Mouse (Mus musculus): ENCODE results near the gene Mdk. TPM values are rescaled to one million over a fixed set of nuclear protein-coding genes. Genes with fewer than 3 reads are reported as not detected.

Mdk gene
- polyA plus RNA-seq (2017; shearing (Covaris generic)): not detected

DNA sequence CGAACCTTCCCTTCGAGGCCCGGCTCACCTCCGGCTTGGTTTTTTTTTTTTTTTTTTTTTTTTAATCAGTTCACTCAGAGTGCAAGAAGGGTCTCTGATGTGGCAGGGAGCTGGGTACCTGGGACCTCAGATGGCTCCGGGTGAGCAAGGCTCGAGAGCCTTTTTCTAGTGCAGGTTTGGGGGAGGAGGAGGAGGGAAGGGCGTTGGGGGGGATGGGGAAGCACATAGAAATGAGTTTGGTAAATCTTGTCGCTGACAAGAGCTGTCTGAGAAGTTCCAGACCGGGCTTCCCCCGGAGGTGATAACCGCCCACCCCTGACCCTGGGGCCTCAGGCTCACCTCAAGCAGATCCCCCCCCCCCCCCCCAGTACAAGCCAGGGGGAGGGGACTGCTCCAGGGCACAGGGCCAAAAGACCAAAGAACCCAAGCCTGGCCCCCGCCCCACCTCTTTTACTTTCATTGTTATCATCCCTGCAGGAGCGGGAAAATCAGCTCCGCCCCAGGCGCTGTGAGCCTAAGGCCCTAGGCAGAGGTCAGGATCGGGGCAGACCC lies at the start of gene Mdk:
Gene Mdk, minus strand, starts transcription at position 138 of the 552 bp plus-strand sequence.

DNA sequence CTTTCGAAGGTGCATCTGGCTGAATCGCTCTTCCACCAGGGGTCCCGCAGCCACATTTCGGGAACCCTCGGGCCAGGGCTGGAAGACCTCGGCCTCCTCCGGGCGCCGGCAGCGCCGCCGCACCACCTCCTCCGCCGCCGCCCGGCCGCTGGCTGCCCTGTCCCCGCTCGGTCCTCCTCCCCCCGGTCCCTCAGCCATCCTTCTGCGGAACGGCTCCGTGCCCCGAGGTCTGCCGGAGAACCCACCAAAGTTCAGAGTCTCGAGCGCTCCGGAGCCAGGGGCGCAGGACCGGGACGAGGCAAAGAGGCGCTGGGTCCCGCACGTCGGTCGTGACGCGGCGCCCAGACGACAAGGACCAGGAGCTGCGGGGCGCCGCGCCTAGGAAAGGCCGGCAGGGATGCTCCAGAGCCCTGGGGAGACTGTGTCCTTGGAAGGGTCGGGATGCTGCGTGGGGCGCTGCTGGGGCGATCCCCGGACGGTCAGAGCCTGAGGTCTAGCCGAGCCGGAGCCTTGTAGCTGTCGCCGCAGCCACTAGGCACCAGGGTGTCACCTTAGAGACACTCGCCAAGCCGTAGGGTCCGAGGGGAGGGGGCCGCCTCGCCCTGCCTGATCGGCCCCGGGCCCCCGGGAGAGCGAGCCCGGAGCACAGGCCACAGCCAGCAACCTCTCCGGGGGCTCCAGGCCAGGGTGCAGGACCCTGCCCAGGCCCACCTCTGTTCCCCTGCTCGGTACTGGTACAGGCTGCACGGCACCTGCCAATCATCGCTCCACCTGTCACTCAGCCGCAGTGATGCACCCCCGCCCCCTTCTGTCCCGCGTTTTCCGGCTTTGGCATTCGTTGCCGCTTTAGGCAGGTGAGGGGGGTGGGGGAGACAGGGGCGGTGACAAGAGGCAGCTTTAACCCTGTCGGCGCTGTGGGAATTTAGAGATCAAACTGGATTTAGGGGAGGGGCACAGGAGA lies 43.8 kb upstream of the Mdk start, which contains the start of gene Dgkz:
Gene Dgkz, minus strand, starts transcription at position 284 of the 961 bp plus-strand sequence.

DNA sequence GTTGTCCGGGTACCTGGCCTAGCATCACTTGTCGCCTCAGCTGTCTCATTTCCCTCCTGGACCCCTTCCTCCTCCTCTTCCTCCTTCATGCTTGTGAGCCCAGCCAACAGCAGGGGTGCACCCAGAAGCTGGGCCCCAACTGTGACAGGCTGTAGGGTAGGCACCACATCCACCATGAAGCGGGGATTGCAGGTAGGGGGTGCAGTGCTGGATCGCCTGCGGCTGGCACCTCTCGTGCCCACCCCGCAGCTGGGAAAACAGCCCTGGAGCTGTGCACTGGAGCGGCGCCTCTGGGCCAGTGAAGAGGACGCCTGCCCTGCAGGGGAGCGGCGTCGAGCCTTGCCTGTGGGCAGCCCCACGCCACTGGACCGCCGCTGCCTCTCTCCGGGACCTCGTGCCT lies 13.4 kb upstream of the Mdk start, which contains the start of gene Gm9821:
Gene Gm9821, plus strand, starts transcription at position 221 of the 400 bp plus-strand sequence.

DNA sequence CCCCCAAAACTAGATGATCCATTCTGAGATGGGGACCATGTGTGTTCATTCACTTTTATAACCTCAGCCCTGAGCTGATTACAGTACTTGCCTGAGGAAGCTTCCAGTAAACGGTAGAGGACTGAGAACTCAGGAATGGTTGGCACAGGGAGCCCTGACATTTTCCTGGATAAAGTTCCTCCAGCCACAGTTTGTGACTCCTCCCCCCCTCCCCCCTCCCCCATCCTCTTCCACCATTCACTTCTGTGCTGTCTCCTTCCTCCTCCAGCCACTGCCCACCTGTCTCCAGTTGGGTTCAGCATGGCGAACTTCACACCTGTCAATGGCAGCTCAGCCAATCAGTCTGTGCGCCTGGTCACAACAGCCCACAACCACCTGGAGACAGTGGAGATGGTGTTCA lies 5.1 kb downstream of the Mdk start, which contains the start of gene Chrm4:
Gene Chrm4, plus strand, starts transcription at position 301 of the 400 bp plus-strand sequence.

Other genes with a start within 250 kb of the Mdk start
- gene Atg13, start 221.7 kb downstream of the Mdk start, polyA plus RNA-seq (2017; shearing (Covaris generic)): 49.0 TPM
- gene Harbi1, start 221.4 kb downstream of the Mdk start, polyA plus RNA-seq (2017; shearing (Covaris generic)): 3.8 TPM
- gene Ambra1, start 202.2 kb downstream of the Mdk start, polyA plus RNA-seq (2017; shearing (Covaris generic)): 40.9 TPM
- 1.0 TPM for gene Chrm4, start 5.0 kb downstream of the Mdk start, polyA plus RNA-seq (2017; shearing (Covaris generic))
- 0.20 TPM for gene Gm9821, start 13.4 kb upstream of the Mdk start, polyA plus RNA-seq (2017; shearing (Covaris generic))
- 246 TPM for gene Dgkz, start 43.6 kb upstream of the Mdk start, polyA plus RNA-seq (2017; shearing (Covaris generic))
- gene Creb3l1, start 92.2 kb upstream of the Mdk start, polyA plus RNA-seq (2017; shearing (Covaris generic)): 0.52 TPM
- 54.9 TPM for gene Phf21a, start 160.8 kb upstream of the Mdk start, polyA plus RNA-seq (2017; shearing (Covaris generic))

Data from effector memory CD4-positive, alpha-beta T cell, adult 5 months (primary cell).